Mouse (Mus musculus) C2C12 (cell line): Measurements from ENCODE around the gene Aqp11.

Source experiments
- CTCF ChIP-seq: IDR thresholded peaks from one replicate; pipeline ENCODE4 v1.5.1; 2011; ENCODE audit not compliant: control insufficient read depth, insufficient read depth, insufficient read length
- FOSL1 ChIP-seq: IDR thresholded peaks from one replicate; pipeline ENCODE4 v1.8.0; 2011; ENCODE audit warnings: mild to moderate bottlenecking, low read length; ENCODE audit not compliant: poor library complexity, insufficient read depth, severe bottlenecking
- MAX ChIP-seq: IDR thresholded peaks from one replicate; pipeline ENCODE4 v1.6.1; 2011; ENCODE audit warnings: mild to moderate bottlenecking, control low read depth
- MYOG ChIP-seq: IDR thresholded peaks from one replicate; pipeline ENCODE4 v1.6.1; 2011; ENCODE audit not compliant: control insufficient read depth, insufficient read length; ENCODE audit errors: extremely low read depth
- USF1 ChIP-seq: IDR thresholded peaks from one replicate; pipeline ENCODE4 v1.6.1; 2011; ENCODE audit warnings: low read depth, mild to moderate bottlenecking, control low read depth, moderate library complexity

DNA sequence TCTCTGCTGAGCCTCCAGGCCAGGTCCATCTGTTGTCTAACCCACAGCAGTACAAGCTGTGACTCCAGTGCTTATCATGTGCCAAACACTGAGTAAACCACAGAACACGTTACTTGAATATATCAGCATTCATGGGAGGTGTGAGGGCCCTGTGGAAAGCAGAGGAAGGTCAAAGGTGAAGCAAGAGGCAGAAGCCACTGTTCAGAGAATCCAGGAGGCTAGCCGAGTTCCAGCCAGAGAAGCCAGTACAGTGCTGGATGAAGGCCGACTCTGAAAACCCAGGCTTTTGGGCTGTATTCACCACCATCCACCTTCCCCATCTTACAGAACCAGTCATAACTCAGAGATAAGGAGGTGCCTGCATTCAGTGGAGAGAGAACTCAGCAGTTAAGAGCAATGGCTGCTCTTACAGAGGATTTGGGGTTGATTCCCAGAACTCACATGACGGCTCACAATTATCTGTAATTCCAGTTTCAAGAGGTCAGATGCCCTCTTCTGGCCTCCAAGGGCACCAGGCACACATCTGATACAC, 9.2 kb upstream of the Aqp11 start:
- TF ChIP-seq CTCF (no peak), MAX (no peak), USF1 (no peak), FOSL1 (no peak), MYOG (no peak)
